Mouse (Mus musculus): Measurements from ENCODE around the gene Wdr27. TPM values are rescaled to one million over a fixed set of nuclear protein-coding genes. Genes with fewer than 3 reads are reported as not detected.

The Wdr27 gene
- polyA plus RNA-seq, 2 experiments, result 3.0 to 6.0 TPM

DNA sequence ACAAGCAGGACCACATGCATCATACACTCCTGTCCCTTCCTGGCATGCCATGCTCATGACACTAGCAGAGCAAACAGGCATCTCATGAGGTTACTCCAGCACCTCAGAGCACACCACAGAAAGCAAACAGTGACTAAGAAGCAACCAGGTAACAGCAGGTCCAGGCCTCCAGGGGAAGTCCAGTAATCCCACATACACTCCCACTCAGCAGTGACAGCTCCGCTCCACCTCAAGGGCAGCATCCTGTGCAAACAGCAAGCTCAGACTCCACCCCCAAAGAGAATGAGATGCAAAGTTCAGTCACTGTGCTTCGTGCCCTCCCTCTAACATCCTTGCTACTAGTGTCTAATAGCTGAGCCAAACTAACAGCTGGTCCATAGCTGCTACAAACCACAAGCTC, 56.0 kb downstream of the Wdr27 start:
- H3K27ac ChIP-seq (replicated peaks; ENCODE audit: low read depth, low read length), result no peak overlapping the region
- WGBS, result 56% methylated on average over 2 of the region's 2 CpGs
- no peaks in the 10 kb centered on the region for H3K36me3 ChIP-seq (ENCODE audit: control insufficient read depth, insufficient read depth, low read length)
- H3K4me1 ChIP-seq (ENCODE audit: control insufficient read depth, insufficient read depth, low read length), result no peaks in the 10 kb centered on the region
- no peak for ATAC-seq (ENCODE audit: low FRiP score, low read depth)
- no peak overlapping the region for H3K4me3 ChIP-seq (replicated peaks; ENCODE audit: low read length)
- no peaks in the 10 kb centered on the region for H3K27me3 ChIP-seq (ENCODE audit: control insufficient read depth, insufficient read depth, low read length)
- DNase-seq (ENCODE audit: low spot score), result no peak
- no peaks in the 10 kb centered on the region for H3K9me3 ChIP-seq (ENCODE audit: control insufficient read depth, low read length)
- H3K4me2 ChIP-seq (replicated peaks; ENCODE audit: low read depth, low read length, severe bottlenecking), result no peak overlapping the region
- no peak overlapping the region for H3K9ac ChIP-seq (ENCODE audit: low read depth, low read length, severe bottlenecking)
- TF ChIP-seq POLR2A (IDR thresholded peaks at IDR 0.05; ENCODE audit: borderline replicate concordance, extremely low read depth, insufficient read depth, insufficient read length), result no peak

DNA sequence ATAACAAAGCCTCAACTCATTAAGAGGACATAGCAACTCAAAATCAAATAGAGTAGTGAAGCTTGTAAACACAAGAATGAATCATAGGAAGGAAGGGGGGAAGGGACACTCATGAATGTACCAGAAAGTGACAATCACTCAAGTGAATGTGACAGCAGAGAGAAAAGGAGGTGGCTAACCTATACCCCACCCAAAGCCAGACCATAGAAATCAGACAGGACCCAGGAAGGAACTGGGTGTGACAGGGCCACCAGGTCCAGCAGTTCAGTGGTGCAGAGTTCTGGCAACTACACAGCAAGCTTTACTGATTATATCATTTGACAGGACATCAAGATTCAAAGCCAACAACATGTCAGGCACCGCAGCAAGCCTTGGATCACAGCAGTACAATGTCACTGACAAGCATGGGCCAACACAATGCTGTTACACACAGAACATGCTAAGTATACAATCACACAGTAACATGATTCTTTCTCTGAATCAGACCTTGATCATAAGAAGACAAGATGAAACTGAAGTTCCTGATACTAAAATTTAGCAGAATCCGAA, 68.2 kb downstream of the Wdr27 start:
- TF ChIP-seq POLR2A (IDR thresholded peaks at IDR 0.05; ENCODE audit: borderline replicate concordance, extremely low read depth, insufficient read depth, insufficient read length), result no peak

DNA sequence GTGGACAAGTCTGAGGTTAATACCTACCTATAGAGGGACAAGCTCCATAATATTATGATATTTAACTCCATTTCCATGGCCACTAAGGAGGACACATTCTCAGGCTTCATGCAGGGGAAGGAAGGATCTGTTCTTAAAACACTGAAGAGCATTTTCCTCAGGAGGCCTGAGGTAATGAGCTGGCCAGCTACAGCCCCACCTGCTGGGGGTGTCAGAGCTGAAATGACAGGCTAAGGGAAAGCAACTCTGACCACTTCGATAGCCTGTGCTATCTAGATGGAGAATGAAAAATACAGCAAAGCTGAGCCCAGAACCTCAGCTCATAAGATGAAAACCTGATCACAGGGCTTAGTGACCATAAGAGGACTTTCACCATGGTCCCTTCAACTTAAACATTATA, 82.7 kb downstream of the Wdr27 start:
- no peaks in the 10 kb centered on the region for H3K4me1 ChIP-seq (ENCODE audit: control insufficient read depth, insufficient read depth, low read length)
- DNase-seq (ENCODE audit: low spot score) (no peak), ATAC-seq (ENCODE audit: low FRiP score, low read depth) (no peak)
- no peak for TF ChIP-seq POLR2A (IDR thresholded peaks at IDR 0.05; ENCODE audit: borderline replicate concordance, extremely low read depth, insufficient read depth, insufficient read length)
- H3K9ac ChIP-seq (ENCODE audit: low read depth, low read length, severe bottlenecking), result no peak overlapping the region
- 61% methylated on average over 1 of the region's 1 CpGs for WGBS
- no peaks in the 10 kb centered on the region for H3K9me3 ChIP-seq (ENCODE audit: control insufficient read depth, low read length)
- H3K4me3 ChIP-seq (replicated peaks; ENCODE audit: low read length), result no peak overlapping the region
- no peaks in the 10 kb centered on the region for H3K36me3 ChIP-seq (ENCODE audit: control insufficient read depth, insufficient read depth, low read length)
- H3K27ac ChIP-seq (replicated peaks; ENCODE audit: low read depth, low read length), result no peak overlapping the region
- no peaks in the 10 kb centered on the region for H3K27me3 ChIP-seq (ENCODE audit: control insufficient read depth, insufficient read depth, low read length)
- H3K4me2 ChIP-seq (replicated peaks; ENCODE audit: low read depth, low read length, severe bottlenecking), result no peak overlapping the region

More for the DNA sequence above, 68.2 kb downstream of the Wdr27 start:
- no peak overlapping the region for H3K9ac ChIP-seq (ENCODE audit: low read depth, low read length, severe bottlenecking)
- no peaks in the 10 kb centered on the region for H3K4me1 ChIP-seq (ENCODE audit: control insufficient read depth, insufficient read depth, low read length)
- no peak overlapping the region for H3K27ac ChIP-seq (replicated peaks; ENCODE audit: low read depth, low read length)
- ATAC-seq (ENCODE audit: low FRiP score, low read depth) (no peak), DNase-seq (ENCODE audit: low spot score) (no peak)
- no peak overlapping the region for H3K4me2 ChIP-seq (replicated peaks; ENCODE audit: low read depth, low read length, severe bottlenecking)
- 78% methylated on average over 2 of the region's 2 CpGs for WGBS
- no peaks in the 10 kb centered on the region for H3K36me3 ChIP-seq (ENCODE audit: control insufficient read depth, insufficient read depth, low read length)
- H3K9me3 ChIP-seq (ENCODE audit: control insufficient read depth, low read length), result no peaks in the 10 kb centered on the region
- no peaks in the 10 kb centered on the region for H3K27me3 ChIP-seq (ENCODE audit: control insufficient read depth, insufficient read depth, low read length)
- no peak overlapping the region for H3K4me3 ChIP-seq (replicated peaks; ENCODE audit: low read length)

GRCm38 (mm10) chr17:14847709-14848108, 95.2 kb downstream of the Wdr27 start:
- TF ChIP-seq POLR2A (IDR thresholded peaks at IDR 0.05; ENCODE audit: borderline replicate concordance, extremely low read depth, insufficient read depth, insufficient read length), result no peak
- H3K4me3 ChIP-seq (replicated peaks; ENCODE audit: low read length), result no peak overlapping the region
- H3K4me1 ChIP-seq (ENCODE audit: control insufficient read depth, insufficient read depth, low read length), result no peaks in the 10 kb centered on the region
- H3K9me3 ChIP-seq (ENCODE audit: control insufficient read depth, low read length), result no peaks in the 10 kb centered on the region
- H3K36me3 ChIP-seq (ENCODE audit: control insufficient read depth, insufficient read depth, low read length), result no peaks in the 10 kb centered on the region
- no peaks in the 10 kb centered on the region for H3K27me3 ChIP-seq (ENCODE audit: control insufficient read depth, insufficient read depth, low read length)
- no peak overlapping the region for H3K9ac ChIP-seq (ENCODE audit: low read depth, low read length, severe bottlenecking)
- WGBS, result 86% methylated on average over 2 of the region's 3 CpGs
- no peak overlapping the region for H3K27ac ChIP-seq (replicated peaks; ENCODE audit: low read depth, low read length)
- DNase-seq (ENCODE audit: low spot score) (no peak), ATAC-seq (ENCODE audit: low FRiP score, low read depth) (no peak)
- H3K4me2 ChIP-seq (replicated peaks; ENCODE audit: low read depth, low read length, severe bottlenecking), result no peak overlapping the region

GRCm38 (mm10) chr17:14846880-14847279, 96.1 kb downstream of the Wdr27 start:
- TF ChIP-seq POLR2A (IDR thresholded peaks at IDR 0.05; ENCODE audit: borderline replicate concordance, extremely low read depth, insufficient read depth, insufficient read length), result no peak
- H3K9ac ChIP-seq (ENCODE audit: low read depth, low read length, severe bottlenecking), result no peak overlapping the region
- H3K27ac ChIP-seq (replicated peaks; ENCODE audit: low read depth, low read length), result no peak overlapping the region
- no peaks in the 10 kb centered on the region for H3K27me3 ChIP-seq (ENCODE audit: control insufficient read depth, insufficient read depth, low read length)
- H3K36me3 ChIP-seq (ENCODE audit: control insufficient read depth, insufficient read depth, low read length), result no peaks in the 10 kb centered on the region
- H3K9me3 ChIP-seq (ENCODE audit: control insufficient read depth, low read length), result no peaks in the 10 kb centered on the region
- H3K4me3 ChIP-seq (replicated peaks; ENCODE audit: low read length), result no peak overlapping the region
- WGBS, result 66% methylated on average over 5 of the region's 5 CpGs
- ATAC-seq (ENCODE audit: low FRiP score, low read depth) (no peak), DNase-seq (ENCODE audit: low spot score) (no peak)
- H3K4me1 ChIP-seq (ENCODE audit: control insufficient read depth, insufficient read depth, low read length), result no peaks in the 10 kb centered on the region
- no peak overlapping the region for H3K4me2 ChIP-seq (replicated peaks; ENCODE audit: low read depth, low read length, severe bottlenecking)
